Mouse (Mus musculus) bone marrow, adult 2 months (tissue): ENCODE measurements around the gene Vps8. TPM values are rescaled to one million over a fixed set of nuclear protein-coding genes. Genes with fewer than 3 reads are reported as not detected.

Experiments
- H3K27ac ChIP-seq: fragments of 200-500 bp; 2 replicates; pipeline ENCODE4 v1.5.1; 2012; ENCODE audit warnings: low read depth, mild to moderate bottlenecking, control low read depth, inconsistent platforms, low read length; ENCODE audit not compliant: control insufficient read depth, poor library complexity, insufficient read depth
- H3K4me1 ChIP-seq: fragments of 200-500 bp; 2 replicates; pipeline ENCODE4 v1.6.1; 2011; ENCODE audit warnings: low read length; ENCODE audit not compliant: control insufficient read depth, insufficient read depth
- H3K4me3 ChIP-seq: fragments of 200-500 bp; replicated peaks from 2 replicates; pipeline ENCODE3; 2011; ENCODE audit warnings: mild to moderate bottlenecking, low read depth, low read length, control low read depth; ENCODE audit not compliant: control insufficient read depth
- CTCF ChIP-seq: fragments of 200-500 bp; IDR thresholded peaks from 2 replicates; pipeline ENCODE4 v1.5.1; 2011; ENCODE audit warnings: low read length, control low read depth; ENCODE audit not compliant: control insufficient read depth, insufficient read depth
- POLR2A ChIP-seq: fragments of 200-500 bp; IDR thresholded peaks from 2 replicates; pipeline ENCODE4 v1.6.1; 2011; ENCODE audit warnings: low read depth, mild to moderate bottlenecking, control low read depth, low read length, borderline replicate concordance; ENCODE audit not compliant: control insufficient read depth
- WGBS: fragments of 180-500 bp; shearing (Covaris S2); methylation state at CpG from one replicate; pipeline ENCODE4 v1.1.7; 2018; 5-methylcytosine and 5-hydroxymethylcytosine counted together
- polyA plus RNA-seq: library from polyadenylated mRNA; stranded (reverse); fragments of >200 nt; gene quantifications from 2 replicates; pipeline ENCODE4 v1.2.4, GENCODE M21; 2011; ENCODE audit warnings: low replicate concordance; ENCODE audit not compliant: missing spikeins, insufficient read depth, insufficient read length

Vps8 gene
- polyA plus RNA-seq, 1 experiment: 14.1 TPM

GRCm38 (mm10) chr16:21591511-21591910 is 168.6 kb downstream of the Vps8 start:
- WGBS: 84% methylated on average over 2 of the region's 2 CpGs
- Histone ChIP-seq H3K4me1 (no peaks in the 10 kb centered on the region; the same call in 1 of the 2 replicates), H3K4me3 (no peak overlapping the region), H3K27ac (no peak overlapping the region)
- no peak for TF ChIP-seq CTCF
- TF ChIP-seq POLR2A: no peak

DNA sequence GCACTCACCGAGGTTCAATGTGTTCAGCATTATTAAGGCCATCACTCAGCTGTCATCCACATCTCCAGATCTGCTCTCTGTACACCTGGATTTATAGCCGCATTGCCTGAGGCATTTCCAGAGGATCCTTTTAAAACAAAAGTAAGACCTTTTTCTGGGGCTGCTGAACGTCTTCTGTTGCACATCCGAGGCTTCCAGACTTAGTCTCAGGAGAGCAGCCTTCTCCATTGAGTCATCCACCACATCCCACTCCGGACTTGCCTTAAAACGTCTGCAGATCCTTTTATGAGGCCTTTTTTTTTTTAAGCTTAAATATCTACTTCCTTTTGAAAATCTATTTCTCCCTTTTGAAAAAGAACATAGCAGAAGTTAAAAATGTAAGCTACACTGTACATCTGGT is 172.6 kb downstream of the Vps8 start:
- TF ChIP-seq POLR2A: no peak
- TF ChIP-seq CTCF: no peak
- no peaks in the 10 kb centered on the region for H3K4me1 ChIP-seq
- 73% methylated on average over 6 of the region's 6 CpGs for WGBS
- no peak overlapping the region for H3K27ac ChIP-seq
- no peak overlapping the region for H3K4me3 ChIP-seq

DNA sequence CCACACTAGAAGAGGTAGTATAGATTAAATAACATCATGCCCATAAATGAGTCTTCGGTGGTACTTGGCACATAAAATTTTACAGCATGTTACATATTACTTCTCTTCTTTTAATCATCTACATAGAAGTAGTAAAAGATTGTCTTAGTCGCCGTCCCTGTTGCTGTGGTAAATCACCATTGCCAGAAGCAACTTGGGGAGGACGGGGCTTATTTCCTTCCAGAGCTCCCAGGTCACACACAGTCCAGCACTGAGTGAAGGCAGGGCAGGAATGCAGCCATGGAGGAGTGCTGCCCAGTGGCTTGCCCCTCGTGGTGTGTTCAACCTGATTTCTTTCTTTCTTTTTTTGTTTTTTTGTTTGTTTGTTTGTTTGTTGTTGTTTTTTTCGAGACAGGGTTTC is 181.4 kb downstream of the Vps8 start:
- Histone ChIP-seq H3K27ac (no peak overlapping the region), H3K4me3 (no peak overlapping the region), H3K4me1 (no peaks in the 10 kb centered on the region)
- TF ChIP-seq POLR2A: no peak
- 76% methylated on average over 6 of the region's 6 CpGs for WGBS

- Histone ChIP-seq H3K27ac (no peak overlapping the region), H3K4me3 (no peak overlapping the region), H3K4me1 (no peaks in the 10 kb centered on the region)
- WGBS: 58% methylated on average over 6 of the region's 6 CpGs
- TF ChIP-seq CTCF (no peak), POLR2A (no peak)
These were observed 183.5 kb downstream of the Vps8 start for GRCm38 (mm10) chr16:21606249-21607020.

- H3K27ac ChIP-seq: no peak overlapping the region
- 14% methylated on average over 8 of the region's 8 CpGs for WGBS
- TF ChIP-seq POLR2A (no peak), CTCF (no peak)
- H3K4me1 ChIP-seq: no peaks in the 10 kb centered on the region
- no peak overlapping the region for H3K4me3 ChIP-seq
These were observed 184.2 kb downstream of the Vps8 start for GRCm38 (mm10) chr16:21607021-21607650.

DNA sequence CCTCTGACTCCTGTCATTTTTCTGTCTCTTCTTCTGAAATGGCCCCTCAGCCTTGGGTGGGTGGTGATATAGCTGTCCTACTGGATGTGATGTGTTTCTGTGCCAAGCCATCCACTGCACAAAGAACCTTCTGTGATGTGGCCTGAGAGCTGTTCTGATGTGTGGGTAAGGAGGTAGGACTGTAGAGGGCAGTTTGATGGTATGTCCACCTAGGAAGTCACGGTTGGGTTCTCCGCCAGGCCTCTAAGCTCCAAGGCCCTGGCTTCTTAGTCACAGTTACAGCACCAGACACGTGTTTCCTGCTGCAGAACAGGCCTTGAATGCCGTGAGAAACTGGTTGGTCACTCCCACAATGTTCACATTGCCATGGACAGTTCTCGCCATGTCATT is 184.7 kb downstream of the Vps8 start:
- no peak for TF ChIP-seq POLR2A
- no peak for TF ChIP-seq CTCF
- Histone ChIP-seq H3K4me1 (no peaks in the 10 kb centered on the region), H3K27ac (no peak overlapping the region), H3K4me3 (no peak overlapping the region)
- 59% methylated on average over 5 of the region's 5 CpGs for WGBS

- no peak for TF ChIP-seq POLR2A
- TF ChIP-seq CTCF: no peak
- WGBS: 86% methylated on average over 10 of the region's 10 CpGs
- Histone ChIP-seq H3K4me1 (no peaks in the 10 kb centered on the region), H3K4me3 (no peak overlapping the region), H3K27ac (no peak overlapping the region)
These were observed 185.4 kb downstream of the Vps8 start for GRCm38 (mm10) chr16:21608176-21608865.

DNA sequence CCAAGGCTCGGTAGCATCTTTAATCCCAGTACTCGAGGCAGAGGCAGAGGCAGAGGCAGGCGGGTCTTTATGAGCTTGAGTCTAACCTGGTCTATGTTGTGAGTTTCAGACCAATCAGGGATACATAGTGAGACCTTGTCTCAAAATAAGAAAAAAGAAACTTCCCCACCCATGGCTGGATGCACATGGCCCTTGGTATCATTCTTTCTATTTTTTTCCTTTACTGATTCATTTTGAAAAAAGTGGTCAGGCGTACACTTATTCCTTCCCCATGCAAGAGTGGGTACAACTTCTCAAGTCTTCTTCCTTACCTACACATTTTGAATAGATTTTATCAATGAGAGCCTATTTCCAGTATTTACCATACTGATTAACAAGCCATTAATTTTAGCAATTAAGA is 187.6 kb downstream of the Vps8 start:
- Histone ChIP-seq H3K4me3 (no peak overlapping the region), H3K4me1 (no peaks in the 10 kb centered on the region), H3K27ac (no peak overlapping the region)
- TF ChIP-seq POLR2A: no peak
- no peak for TF ChIP-seq CTCF
- 85% methylated on average over 4 of the region's 4 CpGs for WGBS
